In genomic region chrX:141363331-141363730, GRCm38 (mm10) we compare ENCODE assay signal across 14 mouse cellular contexts.
A peak's percentile ranks its signal among the peaks of the same experiment; 100 is the strongest.
DNase-seq lines count a peak whose midpoint lies in the region; ATAC-seq lines count a peak whose summit lies in the region.
"Had no signal": no experiment of that assay in that cellular context is flagged by ENCODE, and none has a peak within 500 bp of the region (broad histone marks: within the 10 kb centered on the region; RNA-seq: fewer than 3 reads in every experiment).

No protein-coding gene starts in this region.

- no peaks in the 10 kb centered on the region for H3K36me3 ChIP-seq in liver, embryonic 12.5 days

- no peak overlapping the region for H3K9ac ChIP-seq in liver, embryonic 12.5 days

- no peaks in the 10 kb centered on the region for H3K9me3 ChIP-seq in liver, embryonic 12.5 days (replicated peaks)

- peak; percentile 37 to 68 for DNase-seq in adrenal gland, adult (ENCODE audit: inconsistent age in 2 of 2, low spot score in 1 of 2)
- DNase-seq in adrenal gland, postnatal 4 days (ENCODE audit: low spot score in 2 of 2): no peak
- DNase-seq in urinary bladder, postnatal 14 days (ENCODE audit: low spot score): peak; percentile 6
- DNase-seq in urinary bladder, adult 18-20 months (ENCODE audit: low spot score in 2 of 2): no peak
- DNase-seq in heart, postnatal 14 days: peak; percentile 3 to 23
- no peak for DNase-seq in spleen, postnatal 10 days (ENCODE audit: low spot score in 2 of 2)
- no peak for DNase-seq in left cerebral cortex, adult 8-10 months (ENCODE audit: low spot score in 2 of 2)
- DNase-seq: cerebellum, adult 11 months; layer of hippocampus, postnatal 36 days had no signal

- H3K27me3 ChIP-seq in liver, embryonic 12.5 days (replicated peaks): no peaks in the 10 kb centered on the region

- H3K4me1 ChIP-seq in liver, embryonic 12.5 days: no peaks in the 10 kb centered on the region

- H3K4me3 ChIP-seq in liver, embryonic 12.5 days: no peak overlapping the region

- H3K4me2 ChIP-seq in liver, embryonic 12.5 days: no peak overlapping the region

- H3K27ac ChIP-seq in liver, embryonic 12.5 days: no peak overlapping the region
- H3K27ac ChIP-seq: kidney, postnatal 0 days; macrophage had no signal

- intact Hi-C loops in heart, postnatal 14 days (cut with DNase I): no loop called here

- ATAC-seq in liver, embryonic 12.5 days: no peak
- ATAC-seq: activated CD4-positive, CD25-positive, alpha-beta regulatory T cell, adult 4 months; forebrain, embryonic 16.5 days had no signal

Comparison
In these comparisons a context has a peak if more than half of its experiments do, and no peak if none do; other contexts are left out.
1. DNase-seq: peak in adrenal gland, adult (2 of 2), urinary bladder, postnatal 14 days (single experiment) and heart, postnatal 14 days (2 of 2); none in adrenal gland, postnatal 4 days (0 of 2), urinary bladder, adult 18-20 months (0 of 2), spleen, postnatal 10 days (0 of 2) and left cerebral cortex, adult 8-10 months (0 of 2).